Mouse (Mus musculus): ENCODE measurements around the gene Tacc3. TPM values are rescaled to one million over a fixed set of nuclear protein-coding genes. Genes with fewer than 3 reads are reported as not detected.
A peak's percentile ranks its signal among the peaks of the same experiment; 100 is the strongest.

Tacc3 gene
- total RNA-seq, 2 experiments from 2014 or later: 0.97 to 1.3 TPM

- no peak for DNase-seq
- H3K27ac ChIP-seq: peak overlapping the region; percentile 84
- intact Hi-C loops (cut with DNase I): loop anchor here (2.0 kb wide), 1 partner anchor 34 kb away; no protein-coding TSS in a partner anchor
- peak overlapping the region; percentile 38 for H3K4me3 ChIP-seq
- no peak for TF ChIP-seq CTCF (IDR thresholded peaks at IDR 0.05)
These were observed 30.6 kb downstream of the Tacc3 start for GRCm38 (mm10) chr5:33688278-33689220.

- peak; percentile 45 for DNase-seq
- TF ChIP-seq CTCF (IDR thresholded peaks at IDR 0.05): no peak
- peak overlapping the region; percentile 38 for H3K4me3 ChIP-seq
- peak overlapping the region; percentile 84 for H3K27ac ChIP-seq
- intact Hi-C loops (cut with DNase I): loop anchor here (2.0 kb wide), 1 partner anchor 33 kb away; no protein-coding TSS in a partner anchor
These were observed 31.4 kb downstream of the Tacc3 start for GRCm38 (mm10) chr5:33689221-33689844.

DNA sequence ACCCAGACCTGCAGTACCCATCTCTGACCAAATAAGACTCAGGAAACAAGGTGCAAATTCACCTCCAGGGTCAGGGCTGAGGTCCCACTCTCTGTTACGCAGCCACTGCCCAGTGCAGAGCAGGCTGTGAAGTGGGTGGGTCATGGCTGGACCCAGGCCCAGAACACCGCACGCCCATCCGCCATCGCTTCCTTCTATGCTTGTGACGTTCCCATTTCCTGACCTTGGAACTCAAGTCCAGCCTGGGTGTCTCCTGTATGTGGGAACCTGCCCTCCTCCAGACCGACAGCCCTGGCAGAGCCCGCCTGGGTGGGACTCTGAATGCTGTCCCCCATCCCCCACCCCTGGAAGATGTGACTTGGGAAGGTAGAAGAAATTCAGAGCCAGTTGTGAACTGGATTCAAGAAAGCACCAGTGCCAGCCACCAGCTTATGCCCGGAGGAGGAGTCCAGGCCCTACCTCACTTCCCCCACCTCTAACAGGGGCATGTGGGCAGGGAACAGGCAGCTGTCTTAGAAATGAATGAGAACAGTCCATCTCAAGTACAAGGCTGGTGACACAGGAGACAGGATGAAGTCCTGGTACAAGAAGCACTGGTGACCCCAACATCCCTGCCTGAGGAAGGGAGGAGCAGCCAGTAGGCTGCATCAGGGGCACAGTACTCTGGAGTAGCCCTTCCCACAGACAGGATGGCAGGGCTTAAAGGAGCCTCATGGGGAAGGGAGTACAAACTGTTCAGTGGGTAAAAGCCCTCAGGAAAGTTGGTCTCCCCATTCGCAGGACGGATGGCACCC lies 32.1 kb downstream of the Tacc3 start:
- peak; percentile 54 for DNase-seq
- peak overlapping the region; percentile 84 for H3K27ac ChIP-seq
- intact Hi-C loops (cut with DNase I): loop anchor here (2.0 kb wide), 1 partner anchor 33 kb away; no protein-coding TSS in a partner anchor
- peak overlapping the region; percentile 38 for H3K4me3 ChIP-seq
- no peak for TF ChIP-seq CTCF (IDR thresholded peaks at IDR 0.05)

- peak; percentile 50 for DNase-seq
- peak overlapping the region; percentile 24 for H3K27ac ChIP-seq
- no peak for TF ChIP-seq CTCF (IDR thresholded peaks at IDR 0.05)
- H3K4me3 ChIP-seq: peak overlapping the region; percentile 23
- intact Hi-C loops (cut with DNase I): no loop called here
These were observed 34.5 kb downstream of the Tacc3 start for GRCm38 (mm10) chr5:33692393-33692792.

DNA sequence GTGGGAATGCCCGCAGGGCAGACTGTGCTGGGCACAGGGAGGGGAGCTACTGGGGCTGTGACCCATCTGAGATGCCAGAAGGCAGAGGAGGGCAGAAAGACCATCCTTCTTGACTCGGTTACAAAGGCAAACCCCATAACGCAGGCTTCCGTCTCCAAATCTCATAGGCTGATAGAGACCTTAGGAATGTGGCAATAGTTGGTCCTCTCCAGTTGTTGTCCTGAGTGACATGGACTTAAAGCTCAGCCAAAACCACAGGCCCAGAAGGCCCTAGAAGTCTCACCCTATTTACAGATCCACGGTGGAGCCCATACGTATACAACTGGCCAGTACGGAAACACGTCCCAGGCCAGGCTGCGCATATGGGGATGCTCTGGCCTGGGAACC lies 36.5 kb downstream of the Tacc3 start:
- no peak for TF ChIP-seq CTCF (IDR thresholded peaks at IDR 0.05)
- peak overlapping the region; percentile 16; the same call in 1 of the 2 replicates for H3K27ac ChIP-seq
- no peak overlapping the region for H3K4me3 ChIP-seq
- intact Hi-C loops (cut with DNase I): no loop called here
- DNase-seq: no peak

DNA sequence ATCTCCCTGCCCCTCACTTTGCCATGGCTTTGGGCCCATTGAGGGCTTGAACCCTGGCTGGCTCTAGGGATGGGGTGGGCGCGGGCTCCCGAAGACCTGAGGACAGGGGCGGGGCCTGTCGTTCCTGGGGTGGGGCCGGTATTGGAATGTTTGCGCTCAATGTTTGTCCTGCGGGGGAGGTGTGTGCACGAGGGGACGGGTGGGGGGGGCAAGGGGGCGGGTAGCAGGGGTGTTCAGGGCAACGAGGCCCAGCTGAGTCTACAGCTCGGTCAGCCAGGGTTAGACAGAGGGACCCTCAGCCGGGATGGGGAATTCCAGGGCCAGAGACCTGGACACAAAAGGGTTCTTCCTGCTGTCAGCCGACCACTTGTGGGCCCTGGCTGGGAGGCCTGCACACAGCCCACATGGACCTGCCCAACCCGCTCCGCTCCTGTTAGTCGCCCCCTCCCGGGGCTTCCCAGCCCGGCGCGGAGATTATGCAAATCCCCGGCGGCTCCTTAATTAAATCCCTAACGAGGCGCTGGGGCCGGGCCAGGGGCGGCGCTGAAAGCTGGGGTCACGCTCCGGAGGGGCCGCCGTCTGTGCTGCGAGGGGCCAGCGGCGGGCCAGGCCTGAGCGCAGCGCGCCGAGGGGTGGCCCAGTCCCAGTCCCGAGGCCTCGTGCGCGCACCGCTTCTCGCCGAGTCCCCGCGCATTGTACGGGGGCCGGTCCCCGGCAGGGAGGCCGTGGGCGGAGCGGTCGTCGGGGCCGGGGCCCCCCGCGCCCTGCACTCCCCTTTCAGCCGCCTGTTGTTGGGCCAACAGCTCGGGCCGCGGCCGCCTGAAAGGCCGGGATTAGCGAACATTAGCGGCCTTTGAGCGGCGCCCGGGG lies 37.2 kb downstream of the Tacc3 start:
- DNase-seq: peak; percentile 66
- peak overlapping the region; percentile 79 for H3K27ac ChIP-seq
- no peak for TF ChIP-seq CTCF (IDR thresholded peaks at IDR 0.05)
- intact Hi-C loops (cut with DNase I): no loop called here
- H3K4me3 ChIP-seq: peak overlapping the region; percentile 78

DNA sequence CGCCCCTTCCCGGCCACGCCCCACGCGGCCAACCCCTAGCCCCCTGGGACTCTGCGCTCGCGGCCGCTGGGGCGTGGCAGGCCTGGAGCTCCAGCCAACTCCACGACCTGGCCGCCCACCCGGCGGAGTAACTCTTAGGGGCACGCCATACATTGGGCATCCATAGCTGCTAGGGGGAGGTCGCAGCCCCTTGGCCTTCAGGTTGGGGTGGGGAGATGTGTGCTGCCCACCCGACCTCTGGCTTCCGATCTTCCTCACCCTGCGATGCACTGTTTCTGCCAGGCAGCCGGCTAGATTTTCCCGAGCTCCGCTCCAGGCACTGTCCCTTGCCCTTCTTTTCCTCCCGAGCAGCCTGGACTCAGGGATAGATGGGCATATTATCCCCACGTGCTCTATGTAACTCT lies 37.8 kb downstream of the Tacc3 start:
- peak overlapping the region; percentile 79 for H3K27ac ChIP-seq
- DNase-seq: no peak
- intact Hi-C loops (cut with DNase I): no loop called here

DNA sequence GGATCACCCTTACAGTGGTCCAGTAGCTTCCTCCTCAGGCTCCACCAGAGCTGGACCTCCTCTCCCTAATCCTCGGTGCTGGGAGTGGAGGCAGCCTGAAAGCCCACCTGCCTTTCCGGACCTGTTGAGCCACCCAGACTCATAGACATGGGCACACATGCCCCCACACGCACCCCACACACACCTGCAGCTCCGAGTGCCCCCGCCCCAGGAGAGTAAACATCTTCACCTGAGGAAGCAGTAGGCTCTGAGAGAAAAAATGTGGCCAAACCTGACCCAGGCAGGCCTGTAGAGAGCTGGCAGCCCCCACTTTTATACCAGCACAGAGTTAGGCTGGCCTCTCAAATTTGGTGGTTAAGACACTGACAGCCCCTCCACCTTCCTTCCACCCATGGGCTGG lies 38.5 kb downstream of the Tacc3 start:
- no peak overlapping the region for H3K27ac ChIP-seq
- TF ChIP-seq CTCF (IDR thresholded peaks at IDR 0.05): no peak
- intact Hi-C loops (cut with DNase I): no loop called here
- no peak overlapping the region for H3K4me3 ChIP-seq
- no peak for DNase-seq

More for the DNA sequence above, 37.8 kb downstream of the Tacc3 start:
- TF ChIP-seq CTCF (IDR thresholded peaks at IDR 0.05): no peak
- peak overlapping the region; percentile 78 for H3K4me3 ChIP-seq

- Histone ChIP-seq H3K27ac (no peak overlapping the region), H3K4me3 (no peak overlapping the region)
- no peak for TF ChIP-seq CTCF (IDR thresholded peaks at IDR 0.05)
- DNase-seq: no peak
- intact Hi-C loops (cut with DNase I): no loop called here
These were observed 39.6 kb downstream of the Tacc3 start for GRCm38 (mm10) chr5:33697534-33697933.

DNA sequence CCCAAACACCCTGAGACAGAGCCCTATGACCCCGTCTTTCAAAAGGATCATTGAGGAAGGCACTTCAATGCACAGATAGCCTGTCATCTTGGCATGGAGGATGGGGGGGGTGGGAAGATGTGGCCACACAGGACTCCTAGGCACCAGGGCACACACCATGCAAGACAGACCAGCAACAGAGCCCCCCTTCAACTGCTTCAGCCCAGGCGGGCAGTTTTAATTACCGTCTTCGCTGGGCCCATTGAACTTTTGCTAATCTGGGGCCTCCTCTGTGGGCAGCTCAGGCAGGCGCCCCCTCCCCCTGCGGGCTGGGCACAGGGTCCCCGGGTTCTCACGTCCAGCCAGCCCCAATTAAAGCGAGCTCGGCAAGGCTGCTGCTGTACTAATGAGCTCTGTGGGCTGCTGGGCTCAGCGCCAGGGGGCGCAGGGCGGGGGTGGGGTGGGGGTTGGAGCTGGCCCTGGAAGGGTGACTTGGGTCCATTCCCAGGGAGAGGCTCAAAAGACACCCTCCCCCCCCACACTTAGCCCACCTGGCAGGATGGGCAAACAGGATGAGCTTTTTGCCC lies 40.1 kb downstream of the Tacc3 start:
- intact Hi-C loops (cut with DNase I): no loop called here
- TF ChIP-seq CTCF (IDR thresholded peaks at IDR 0.05): no peak
- DNase-seq: no peak
- H3K27ac ChIP-seq: no peak overlapping the region
- H3K4me3 ChIP-seq: no peak overlapping the region

DNA sequence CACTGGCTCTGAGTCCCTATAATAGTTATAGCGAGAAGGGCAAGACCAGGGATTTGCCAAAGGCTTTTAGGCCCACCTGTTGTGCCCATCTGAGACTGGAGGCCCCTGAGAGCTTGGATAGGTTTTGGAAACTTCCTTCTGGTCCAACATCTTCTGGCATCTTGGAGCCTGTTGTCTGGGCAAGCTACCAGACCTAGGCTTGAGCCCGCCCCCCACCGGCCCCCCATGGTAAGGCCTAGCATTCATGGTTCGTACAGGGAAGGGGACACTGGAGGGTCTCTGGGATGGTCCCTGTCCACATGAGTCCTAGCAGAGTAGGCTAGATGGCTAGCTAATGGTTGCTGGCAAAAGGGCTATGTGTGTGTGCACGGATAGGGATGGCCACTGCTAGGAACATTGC lies 40.7 kb downstream of the Tacc3 start:
- DNase-seq: no peak
- intact Hi-C loops (cut with DNase I): no loop called here

More for the DNA sequence above, 40.7 kb downstream of the Tacc3 start:
- no peak overlapping the region for H3K4me3 ChIP-seq
- H3K27ac ChIP-seq: no peak overlapping the region
- no peak for TF ChIP-seq CTCF (IDR thresholded peaks at IDR 0.05)

Data from gastrocnemius, adult 2 months (tissue).